Mouse (Mus musculus) thymus, adult 18-20 months (tissue): ENCODE measurements around the gene S100a6.

Experiments
- DNase-seq, 2 experiments: peaks; one replicate each; pipeline ENCODE4 v3.0.0; 2022; ENCODE audit warnings: mixed read lengths in 2 of 2

The S100a6 gene

GRCm38 (mm10) chr3:90612728-90613291, at the start of gene S100a6:
Gene S100a6 (plus strand): TSS chr3:90612882.
- DNase-seq = peak; percentile 59 to 71

GRCm38 (mm10) chr3:90574691-90575090, 38.0 kb upstream of the S100a6 start:
- no peak for DNase-seq

- no peak for DNase-seq
Measured at GRCm38 (mm10) chr3:90575320-90575719, 37.4 kb upstream of the S100a6 start.

- DNase-seq = no peak
Measured at GRCm38 (mm10) chr3:90576351-90577001, 36.2 kb upstream of the S100a6 start.

GRCm38 (mm10) chr3:90579433-90579832, 33.2 kb upstream of the S100a6 start:
- no peak for DNase-seq

- DNase-seq = no peak
Measured at GRCm38 (mm10) chr3:90581141-90581540, 31.5 kb upstream of the S100a6 start.

GRCm38 (mm10) chr3:90582156-90582555, 30.5 kb upstream of the S100a6 start:
- no peak for DNase-seq

- DNase-seq = no peak
Measured at GRCm38 (mm10) chr3:90582556-90582955, 30.1 kb upstream of the S100a6 start.

- no peak for DNase-seq
Measured at GRCm38 (mm10) chr3:90583893-90584292, 28.8 kb upstream of the S100a6 start.

GRCm38 (mm10) chr3:90585595-90585994, 27.1 kb upstream of the S100a6 start:
- peak; percentile 35 to 38 for DNase-seq

- DNase-seq = peak; percentile 21 to 36
Measured at GRCm38 (mm10) chr3:90586016-90586643, 26.6 kb upstream of the S100a6 start.

- peak; percentile 86 to 91 for DNase-seq
Measured at GRCm38 (mm10) chr3:90586906-90587305, 25.8 kb upstream of the S100a6 start.

GRCm38 (mm10) chr3:90587361-90588101, 25.2 kb upstream of the S100a6 start:
- no peak for DNase-seq

- DNase-seq = peak in 1 of 2 experiments; percentile 58
Measured at GRCm38 (mm10) chr3:90589390-90589789, 23.3 kb upstream of the S100a6 start.

- DNase-seq = no peak
Measured at GRCm38 (mm10) chr3:90589947-90590346, 22.7 kb upstream of the S100a6 start, which contains the start of gene S100a2. Gene S100a2 (plus strand): TSS chr3:90590247.

GRCm38 (mm10) chr3:90594466-90594865, 18.2 kb upstream of the S100a6 start:
- no peak for DNase-seq

GRCm38 (mm10) chr3:90595556-90595955, 17.1 kb upstream of the S100a6 start:
- no peak for DNase-seq

GRCm38 (mm10) chr3:90596810-90597209, 15.9 kb upstream of the S100a6 start:
- no peak for DNase-seq

GRCm38 (mm10) chr3:90597736-90598135, 14.9 kb upstream of the S100a6 start:
- DNase-seq = no peak

GRCm38 (mm10) chr3:90598212-90598611, 14.5 kb upstream of the S100a6 start:
- no peak for DNase-seq

- no peak for DNase-seq
Measured at GRCm38 (mm10) chr3:90599401-90599800, 13.3 kb upstream of the S100a6 start.

- DNase-seq = no peak
Measured at GRCm38 (mm10) chr3:90600036-90600435, 12.6 kb upstream of the S100a6 start.

GRCm38 (mm10) chr3:90600458-90601195, 12.1 kb upstream of the S100a6 start:
- no peak for DNase-seq
